Mouse (Mus musculus) CH12.LX (cell line): Measurements from ENCODE around the gene Arhgap18.

Experiments used
- BHLHE40 ChIP-seq: IDR thresholded peaks from 2 replicates; pipeline ENCODE4 v1.6.1; 2011; ENCODE audit warnings: mild to moderate bottlenecking, low read depth, low read length, improper control_type of control experiment
- CHD2 ChIP-seq: IDR thresholded peaks from 2 replicates; pipeline ENCODE4 v1.6.1; 2011; ENCODE audit warnings: low read length, improper control_type of control experiment

- TF ChIP-seq CHD2 (no peak), BHLHE40 (no peak)
These were observed 79.5 kb downstream of the Arhgap18 start for GRCm38 (mm10) chr10:26832669-26833249.
